Mouse (Mus musculus): ENCODE measurements around the gene Gm9913.
A peak's percentile ranks its signal among the peaks of the same experiment; 100 is the strongest.

Gene Gm9913

DNA sequence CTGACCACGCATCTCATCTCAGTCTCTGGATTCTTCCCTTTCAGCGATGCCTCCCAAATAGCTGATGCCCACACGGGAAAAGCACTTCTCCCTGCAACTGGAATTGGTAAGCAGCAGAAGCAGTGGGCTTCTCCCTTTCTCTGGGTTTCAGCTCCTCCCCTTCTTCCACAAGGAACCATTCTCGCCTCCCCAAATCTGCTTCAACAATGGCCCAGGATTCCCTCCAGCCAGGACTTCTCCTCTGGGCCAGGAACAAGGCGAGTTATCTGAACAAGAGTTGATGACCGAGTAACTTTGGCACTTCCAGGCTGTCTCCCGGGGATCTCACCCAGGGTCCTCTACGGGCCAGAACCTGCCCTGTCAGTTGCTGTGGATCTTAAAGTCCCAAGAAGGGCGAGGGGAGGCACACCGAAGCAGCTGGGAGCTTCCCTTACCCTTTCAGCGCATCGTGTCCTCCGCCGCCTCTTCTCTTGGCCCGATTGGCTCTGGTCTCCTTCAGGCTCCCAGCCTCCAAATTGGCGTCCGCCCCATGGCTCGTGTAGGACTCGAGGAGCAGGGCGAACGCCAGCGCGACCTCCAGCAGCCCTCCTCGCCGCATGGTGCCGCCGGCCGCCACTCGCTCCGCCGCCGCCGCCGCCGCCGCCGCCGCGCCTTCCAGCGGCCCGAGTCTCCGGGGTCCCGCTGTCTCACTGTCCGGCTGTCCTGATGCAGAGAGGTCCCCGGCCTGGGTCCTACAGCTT lies at the start of gene Gm9913:
Gm9913 (plus strand) TSS at position 84 of the 740 bp plus-strand sequence.
- no peak for DNase-seq (ENCODE audit: low read depth)

DNA sequence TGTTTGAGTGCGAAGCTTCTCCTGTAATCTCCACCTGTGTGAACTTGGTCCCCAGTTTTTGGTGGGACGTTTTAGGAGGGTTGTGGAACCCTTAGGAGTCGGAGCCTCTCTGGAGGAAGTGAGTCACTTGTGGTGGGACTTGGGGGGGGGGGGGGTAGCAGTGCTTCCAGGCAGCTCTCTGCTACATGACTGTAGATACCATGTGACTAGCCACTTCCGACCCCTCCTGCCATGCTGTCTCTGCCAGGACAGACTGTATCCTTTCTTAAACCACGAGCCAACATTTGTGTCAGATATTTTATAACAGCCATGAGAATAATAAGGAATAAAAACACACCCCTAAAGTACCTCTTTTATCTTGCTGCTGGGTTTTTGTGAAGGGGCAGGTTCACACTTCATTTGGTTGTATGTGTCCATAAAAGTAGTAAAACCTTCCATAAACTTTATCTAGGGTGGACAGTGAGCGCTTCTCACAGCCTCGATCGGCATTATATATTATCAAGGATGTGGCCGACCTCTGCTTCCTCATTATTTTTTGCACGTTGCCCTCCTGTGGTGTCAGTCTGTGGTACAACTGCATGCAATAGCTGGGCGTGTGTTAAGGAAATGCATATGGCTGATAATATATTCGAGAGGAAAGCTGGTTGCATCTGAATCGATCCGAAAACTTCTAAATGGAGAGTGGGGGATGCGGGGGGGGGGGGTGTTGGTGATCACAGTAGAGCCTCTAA lies 48.7 kb upstream of the Gm9913 start:
- DNase-seq (ENCODE audit: low read depth), result peak; percentile 97

DNA sequence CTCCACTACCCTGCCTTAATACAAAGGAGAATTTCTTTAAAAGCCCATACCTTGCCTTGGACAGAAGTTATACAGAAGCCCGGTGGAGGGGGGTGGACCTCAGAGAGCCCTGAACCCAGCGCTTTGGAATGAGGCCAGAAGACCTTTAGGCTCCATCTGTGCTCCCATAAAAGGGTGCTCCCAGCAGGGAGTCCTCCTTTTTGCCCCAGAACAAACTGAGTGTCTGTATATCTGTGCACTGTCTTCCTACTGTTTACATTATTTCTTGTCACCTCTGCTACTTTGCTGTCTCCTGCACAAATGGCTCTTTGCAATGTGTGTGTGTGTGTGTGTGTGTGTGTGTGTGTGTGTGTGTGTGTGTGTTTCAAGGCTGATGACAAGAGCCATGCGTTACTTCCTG lies 45.8 kb upstream of the Gm9913 start:
- DNase-seq (ENCODE audit: low read depth), result no peak

DNA sequence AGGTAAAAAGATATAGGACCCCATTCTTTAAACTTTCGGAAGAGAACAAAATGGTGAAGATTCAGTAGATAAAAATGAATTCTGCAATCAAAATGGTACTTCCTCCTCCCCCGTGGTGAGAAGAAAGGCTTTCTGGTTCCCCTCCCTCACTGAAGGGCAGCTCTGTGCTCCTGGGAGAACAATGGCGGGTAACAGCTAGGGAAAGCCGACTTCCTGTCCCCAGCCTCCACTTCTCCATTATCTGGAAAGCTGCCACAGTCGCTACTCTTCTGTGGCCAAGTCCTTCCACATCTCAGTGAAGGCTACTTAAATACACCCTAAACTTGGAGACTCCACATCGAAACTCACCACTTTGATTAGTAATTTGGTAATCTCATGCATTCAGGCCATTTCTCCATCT lies 40.9 kb upstream of the Gm9913 start:
- no peak for DNase-seq (ENCODE audit: low read depth)

DNA sequence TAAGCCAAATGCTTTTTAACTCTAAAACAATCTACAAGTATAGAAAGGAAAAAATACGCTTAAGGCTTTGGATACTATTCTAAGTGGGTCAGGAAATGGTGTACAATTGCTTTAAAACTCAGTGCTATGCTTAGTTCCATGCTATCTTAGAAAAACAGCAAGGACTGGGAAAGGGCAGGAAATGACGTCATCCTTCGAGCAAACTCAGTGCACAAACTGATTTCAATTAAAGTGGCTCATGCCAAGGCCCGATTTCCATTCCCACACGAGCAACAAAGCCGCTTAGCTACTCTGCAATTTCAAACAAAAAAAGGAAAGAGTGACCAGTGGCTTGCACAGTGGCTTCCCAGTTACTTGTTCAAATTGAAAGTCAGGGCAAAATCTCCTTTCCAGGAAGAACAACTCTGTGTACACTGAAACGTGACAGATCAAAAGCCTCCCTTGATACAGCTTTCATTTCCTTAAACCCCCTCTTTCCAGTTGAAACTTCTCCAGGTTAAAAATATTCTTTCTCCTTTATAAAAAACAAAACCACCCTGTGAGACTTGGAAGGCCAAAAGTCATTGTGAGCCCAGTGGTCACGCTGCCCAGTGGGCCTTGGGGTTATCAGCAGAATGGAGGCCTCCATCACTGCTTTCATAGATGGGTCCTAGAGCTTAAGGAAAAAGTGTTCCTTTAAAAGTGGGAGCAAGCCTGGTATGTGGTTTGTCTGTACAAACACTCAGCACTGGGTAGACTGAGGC lies 34.2 kb upstream of the Gm9913 start:
- DNase-seq (ENCODE audit: low read depth), result peak; percentile 60

DNA sequence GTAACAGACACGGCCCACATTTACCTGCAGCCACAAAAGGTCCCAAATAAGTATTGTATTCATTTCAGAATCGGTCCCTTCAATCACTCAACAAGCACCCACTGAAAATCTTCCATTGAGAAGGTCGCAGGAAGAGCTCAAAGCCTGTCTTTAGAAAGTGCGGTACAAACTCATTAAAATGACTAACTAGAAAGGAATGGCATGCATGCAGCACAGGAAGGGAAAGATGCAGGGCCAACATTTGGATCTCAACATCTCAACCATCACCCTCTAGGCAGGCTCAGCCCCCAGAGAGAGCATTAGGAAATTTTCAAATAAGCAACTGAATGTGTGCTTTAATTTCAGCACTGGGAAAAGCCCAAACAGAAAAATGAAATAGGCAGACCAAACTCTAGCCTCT lies 33.2 kb upstream of the Gm9913 start:
- DNase-seq (ENCODE audit: low read depth), result no peak

DNA sequence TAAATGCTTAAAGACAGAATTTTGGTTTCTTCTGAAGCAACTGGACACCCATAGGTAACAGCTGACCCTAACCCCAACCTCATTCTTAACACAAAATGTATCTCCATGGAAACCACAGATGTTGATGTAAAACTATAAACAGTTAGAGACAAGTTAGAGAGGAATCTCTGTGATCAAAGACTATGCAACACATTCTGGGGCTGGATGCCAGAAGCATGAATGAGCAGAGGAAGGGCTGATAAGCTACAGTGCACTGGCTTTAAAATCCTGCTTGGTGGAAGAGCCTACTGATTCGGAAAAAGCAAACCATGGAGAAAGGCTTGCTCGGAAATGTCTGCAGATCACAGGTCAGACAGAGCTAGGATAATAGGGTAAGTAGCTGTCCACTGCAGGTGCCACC lies 31.7 kb upstream of the Gm9913 start:
- DNase-seq (ENCODE audit: low read depth), result no peak

DNA sequence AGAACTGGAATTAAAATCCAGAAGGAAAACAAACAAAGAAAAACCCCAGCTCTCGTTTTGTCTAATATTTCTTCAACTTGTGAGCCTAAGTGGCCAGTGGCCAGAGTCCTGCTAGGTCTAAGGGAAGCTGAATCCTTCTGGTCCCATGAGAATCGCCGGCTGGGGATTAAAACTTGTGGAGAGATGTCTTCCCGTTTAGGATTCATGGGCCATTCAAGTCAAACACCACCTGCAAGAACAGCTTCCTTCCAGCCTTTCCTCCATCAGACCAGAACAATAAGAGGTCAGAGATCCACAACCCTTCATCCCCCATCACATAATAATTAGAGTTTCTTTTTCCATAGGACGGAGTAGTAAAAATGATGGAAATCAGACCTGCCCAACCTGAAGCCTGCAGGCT lies 30.2 kb upstream of the Gm9913 start:
- DNase-seq (ENCODE audit: low read depth), result no peak

DNA sequence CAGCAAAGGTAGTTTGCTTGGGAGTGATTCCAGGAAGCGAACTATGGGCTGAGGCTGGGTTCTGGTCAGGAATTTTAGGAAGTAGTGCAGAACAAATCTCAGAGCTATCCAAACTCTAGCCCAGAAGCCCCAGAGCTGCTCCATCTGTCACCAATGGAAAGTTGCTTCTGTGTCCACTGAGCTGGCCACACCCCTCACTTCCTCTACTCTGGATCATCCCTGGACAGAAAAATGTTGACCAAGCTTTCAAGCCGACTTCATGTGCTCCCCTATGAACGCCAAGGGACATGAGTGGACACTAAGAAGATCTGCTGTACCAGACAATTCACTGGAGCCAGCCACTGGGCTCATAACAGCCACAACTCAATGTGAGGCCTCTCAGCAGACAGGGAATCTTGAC lies 28.7 kb upstream of the Gm9913 start:
- no peak for DNase-seq (ENCODE audit: low read depth)

DNA sequence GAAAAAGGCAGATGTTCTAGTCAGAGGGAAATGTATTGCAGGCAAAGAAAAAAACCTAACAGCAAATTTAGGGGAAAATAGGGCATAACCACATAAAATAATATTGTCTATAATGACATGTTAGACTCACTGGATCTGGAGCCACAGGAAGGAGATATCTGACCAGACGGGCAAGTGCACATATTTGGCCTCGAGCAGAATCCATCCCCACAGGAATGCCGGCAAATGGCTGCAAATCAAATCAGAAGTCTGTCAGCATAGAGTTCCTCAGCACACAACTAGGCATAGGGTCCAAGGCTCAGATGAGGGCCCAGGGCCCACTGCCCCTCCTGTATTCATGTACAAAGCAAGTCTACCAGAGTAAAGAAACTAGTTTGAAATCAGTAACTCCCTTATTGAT lies 27.5 kb upstream of the Gm9913 start:
- no peak for DNase-seq (ENCODE audit: low read depth)

DNA sequence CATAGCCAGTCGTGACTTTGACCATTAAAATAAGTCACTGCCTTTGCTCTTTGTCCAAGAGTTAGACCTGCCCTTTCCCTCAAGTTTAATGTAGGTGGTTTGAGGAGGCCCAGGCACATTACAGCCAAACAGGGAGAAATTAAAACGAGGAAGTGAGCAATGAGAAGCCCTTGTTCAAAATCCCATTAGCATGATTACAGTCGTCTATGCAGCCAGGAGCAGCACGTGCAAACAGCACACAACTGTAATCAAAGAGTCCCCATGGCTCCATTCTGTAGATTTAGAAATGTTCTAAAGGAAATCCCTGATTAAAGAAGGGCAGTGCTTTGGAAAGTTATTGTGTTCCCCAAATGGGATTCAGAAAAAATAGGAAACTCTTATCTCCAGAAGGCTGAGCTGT lies 26.2 kb upstream of the Gm9913 start:
- DNase-seq (ENCODE audit: low read depth), result no peak

DNA sequence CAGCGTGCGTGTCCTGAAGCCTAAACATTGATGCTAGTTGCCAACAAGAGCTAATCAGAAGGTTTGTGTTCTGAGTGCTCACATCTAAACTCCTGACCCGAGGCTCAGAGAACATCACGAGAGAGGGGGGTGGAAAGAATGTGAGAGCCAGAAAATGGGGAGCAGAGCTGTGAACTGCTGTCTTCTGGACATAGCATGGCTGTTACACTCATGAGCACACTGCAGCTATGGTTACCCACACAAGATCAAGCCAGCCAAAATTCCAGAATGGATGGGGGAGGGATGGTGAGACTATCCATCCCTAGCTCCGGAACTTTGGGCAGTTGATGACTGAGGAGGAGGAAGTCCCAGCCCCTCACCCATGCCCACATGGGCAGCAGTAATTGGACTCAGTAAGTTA lies 24.8 kb upstream of the Gm9913 start:
- no peak for DNase-seq (ENCODE audit: low read depth)

DNA sequence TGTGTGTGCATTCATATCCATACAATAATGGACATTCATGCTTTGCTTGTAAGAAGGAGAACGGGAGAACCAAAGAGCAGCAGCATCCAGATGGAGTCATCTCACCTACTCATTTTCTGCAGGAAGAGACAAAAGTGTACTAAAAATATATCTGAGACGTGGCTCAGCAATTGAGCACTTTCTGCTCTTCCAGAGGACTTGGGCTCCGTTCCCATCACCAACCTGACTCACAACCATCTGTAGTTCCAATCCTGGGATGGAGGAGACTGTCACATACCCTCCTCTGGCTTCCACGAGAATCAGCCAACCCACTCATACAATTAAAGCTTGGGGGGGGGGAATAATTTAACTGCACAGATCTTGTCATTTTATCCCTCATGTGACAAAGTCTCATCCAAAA lies 23.8 kb upstream of the Gm9913 start:
- no peak for DNase-seq (ENCODE audit: low read depth)

DNA sequence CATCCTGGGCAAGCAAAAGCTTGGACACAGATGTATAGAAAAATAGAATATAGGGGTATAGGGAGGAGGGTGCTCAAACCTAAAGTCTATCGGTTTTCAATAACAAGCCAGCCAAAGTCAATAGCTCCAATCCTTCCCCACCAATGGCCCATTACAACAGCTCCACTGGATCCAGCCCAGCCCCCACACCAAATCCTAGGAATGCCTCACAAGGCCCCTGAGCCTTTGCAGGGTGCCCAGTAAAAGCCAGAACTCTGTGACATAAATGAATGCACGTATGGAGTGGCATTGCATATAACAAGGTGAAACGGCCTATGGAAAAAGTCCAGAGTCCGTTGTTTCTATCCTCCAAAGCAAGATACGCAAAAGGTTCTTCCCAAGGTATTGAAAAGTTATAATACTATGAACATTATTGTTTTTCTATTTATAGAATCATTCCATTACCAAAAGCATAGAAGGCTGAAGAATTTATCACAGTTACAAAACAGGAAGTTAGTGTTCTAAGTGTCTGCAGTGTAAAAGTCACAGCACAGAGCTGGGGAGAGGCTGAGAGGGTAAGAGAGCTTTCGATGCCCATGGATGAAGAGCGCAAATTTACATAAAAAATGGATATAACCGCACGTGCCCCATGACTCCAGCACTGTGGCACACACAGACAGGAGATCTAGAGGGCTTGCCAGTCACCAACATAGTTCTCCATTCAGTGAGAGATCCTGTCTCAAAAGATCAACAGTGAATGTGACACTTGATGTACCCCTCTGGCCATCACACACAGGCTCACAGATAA lies 23.2 kb upstream of the Gm9913 start:
- DNase-seq (ENCODE audit: low read depth), result no peak

DNA sequence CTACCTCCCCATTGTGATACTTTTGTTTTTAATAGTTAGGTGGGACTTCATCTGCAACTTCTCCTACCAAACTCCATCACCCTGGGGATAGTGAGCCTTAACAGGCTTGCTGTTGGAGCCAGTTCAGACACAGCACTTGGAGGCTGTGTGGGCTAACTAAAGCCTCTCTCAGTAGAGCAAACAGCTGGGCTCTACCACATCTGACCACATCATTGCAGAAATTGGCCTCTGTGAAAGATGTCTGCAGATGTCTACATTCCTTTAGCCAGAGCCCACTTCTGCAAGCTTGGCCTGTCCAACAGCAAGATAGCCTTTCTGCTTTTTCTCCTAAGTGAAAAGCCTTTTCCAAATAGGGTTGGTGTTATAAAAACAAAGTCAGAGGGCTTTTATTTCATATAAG lies 20.7 kb upstream of the Gm9913 start:
- no peak for DNase-seq (ENCODE audit: low read depth)

DNA sequence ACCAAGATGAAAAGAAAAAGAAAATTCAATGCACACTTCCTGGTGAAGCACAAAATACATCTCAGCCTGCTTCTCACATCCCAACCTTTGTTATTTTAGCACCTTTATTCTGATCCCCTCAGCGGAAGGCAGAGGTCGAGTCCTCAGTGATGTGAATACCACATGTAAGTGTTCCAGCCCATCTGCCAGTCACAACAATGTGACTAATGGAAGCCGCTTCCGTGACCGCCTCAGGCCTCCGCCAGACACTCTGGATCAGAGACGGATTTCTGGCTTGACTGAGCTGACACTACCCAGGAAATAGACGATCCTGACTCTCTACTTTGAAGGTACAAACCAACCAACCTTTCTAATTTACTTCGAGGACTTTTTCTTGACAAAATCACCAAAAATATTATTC lies 20.0 kb upstream of the Gm9913 start:
- no peak for DNase-seq (ENCODE audit: low read depth)

DNA sequence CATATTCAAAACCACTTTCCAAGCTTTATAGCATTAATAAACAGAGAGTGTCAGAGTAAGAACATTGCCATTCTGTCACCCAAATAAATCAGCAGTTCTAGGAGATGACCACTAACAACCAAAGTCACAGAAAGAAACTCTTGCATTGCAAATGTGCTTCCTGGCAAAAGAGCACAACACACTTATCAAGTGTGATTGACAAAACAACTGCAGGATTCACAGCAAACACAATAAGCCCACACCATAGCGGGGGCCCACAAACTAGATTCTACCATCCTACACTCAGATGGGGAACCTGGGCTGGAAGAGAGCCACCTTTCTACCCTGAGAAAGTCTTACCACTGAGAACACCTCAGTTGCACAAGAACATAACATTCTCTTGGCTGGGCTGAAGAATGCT lies 14.9 kb upstream of the Gm9913 start:
- DNase-seq (ENCODE audit: low read depth), result no peak

DNA sequence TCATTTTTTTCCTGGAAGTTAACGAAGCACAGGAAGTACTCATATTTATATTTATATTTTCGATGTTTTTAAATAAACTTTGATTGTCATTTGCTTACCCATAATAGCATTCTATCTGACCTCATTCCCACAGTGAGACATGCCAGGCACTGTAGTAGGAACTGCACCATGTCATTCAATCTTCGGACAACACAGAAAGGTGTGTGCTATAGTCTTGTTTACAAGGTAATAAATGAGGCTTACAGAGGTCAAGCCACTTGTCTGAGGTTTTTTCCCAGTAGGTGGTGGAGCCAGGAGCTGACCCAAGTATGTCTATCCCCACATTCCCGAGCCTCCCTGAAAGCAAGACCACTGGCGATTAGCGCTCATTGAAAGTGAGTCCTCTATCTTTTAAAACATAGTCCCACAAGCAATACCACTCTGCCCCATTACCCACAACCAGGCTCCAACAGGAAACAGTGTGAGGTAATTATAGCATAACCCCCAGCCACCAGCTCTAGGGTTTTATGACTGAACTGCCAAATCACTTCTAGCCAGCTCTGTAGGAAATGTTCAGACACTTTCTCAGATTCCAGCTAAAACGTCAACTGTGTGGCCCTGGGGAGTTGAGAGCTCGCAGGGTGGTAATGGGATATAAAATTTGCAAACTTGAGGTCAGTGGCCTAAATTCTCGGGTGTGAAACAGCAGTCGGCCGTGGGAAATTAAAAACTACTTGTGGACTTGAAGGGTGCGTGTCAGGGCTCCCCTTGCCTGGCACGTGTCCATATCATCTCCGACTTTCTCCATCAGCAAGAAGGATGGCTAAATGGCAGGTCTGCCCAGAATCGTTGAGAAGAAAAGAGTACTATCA lies 12.6 kb upstream of the Gm9913 start:
- peak; percentile 77 for DNase-seq (ENCODE audit: low read depth)

DNA sequence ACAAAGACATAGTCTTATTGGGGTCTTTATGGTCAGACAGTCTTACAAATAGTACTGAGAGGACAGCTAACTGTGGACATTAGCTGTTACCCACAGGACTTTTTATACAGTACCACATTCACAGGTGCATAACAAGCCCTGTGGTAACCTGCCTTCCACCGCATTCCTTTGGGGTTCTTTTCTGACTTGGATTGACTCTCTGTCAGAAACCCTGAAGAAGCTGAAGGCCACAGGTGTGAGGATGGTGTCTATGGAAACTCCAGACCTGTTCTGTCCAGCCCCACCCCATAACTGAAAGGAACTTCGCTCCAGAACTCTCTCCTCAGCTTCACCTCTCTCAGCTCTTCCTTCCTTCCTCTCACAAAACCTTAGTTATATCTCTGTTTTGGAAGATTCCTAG lies 10.6 kb upstream of the Gm9913 start:
- no peak for DNase-seq (ENCODE audit: low read depth)

DNA sequence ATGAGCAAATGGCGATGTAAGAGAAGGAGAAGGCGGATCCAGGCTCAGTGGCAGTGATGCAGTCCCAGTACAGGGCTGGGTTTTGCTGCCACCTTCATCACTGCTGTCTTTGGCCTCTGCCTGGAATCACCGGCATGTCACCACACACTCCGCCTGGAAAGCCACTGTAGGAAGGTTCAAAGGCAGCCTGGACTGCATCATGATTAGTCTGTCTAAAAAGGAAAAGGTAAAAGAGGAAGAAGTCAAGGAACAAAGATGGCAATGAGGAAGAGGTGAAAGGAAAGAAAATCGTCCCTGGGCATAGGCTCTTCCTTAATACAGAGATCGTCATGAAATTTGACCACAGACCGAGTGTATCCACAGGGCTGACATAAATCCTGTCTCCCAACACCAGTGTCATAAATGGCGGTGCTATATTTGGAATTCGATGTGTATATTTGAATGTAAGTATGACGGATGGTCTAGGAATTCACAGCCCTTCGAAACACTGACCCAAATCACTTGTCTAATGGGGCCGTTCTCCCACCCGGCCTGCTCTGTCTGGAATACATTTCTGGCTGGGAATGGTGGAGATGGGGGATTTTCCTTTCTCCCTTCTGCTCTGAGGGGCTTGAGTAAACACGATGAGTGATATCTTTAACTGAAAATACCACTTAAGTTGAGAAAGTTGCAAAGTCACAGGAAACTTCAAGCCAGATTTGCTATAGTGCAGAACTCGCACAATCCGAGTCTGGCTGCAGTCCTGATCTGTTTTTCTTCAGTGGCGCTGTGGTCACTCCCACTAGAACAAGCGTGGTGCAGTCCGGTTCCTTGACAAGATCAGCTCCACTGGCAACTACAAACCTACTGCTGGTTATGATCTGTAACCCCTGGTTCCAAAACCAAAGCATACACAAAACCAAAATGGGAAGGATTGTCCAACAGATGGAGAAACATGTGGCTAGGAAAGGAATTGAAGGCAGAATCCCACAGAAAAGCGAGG lies 9.8 kb upstream of the Gm9913 start:
- no peak for DNase-seq (ENCODE audit: low read depth)

All from 416B (cell line).